ENCODE assay signal across 22 mouse cellular contexts in genomic region chr10:55424943-55425342, GRCm38 (mm10).
DNase-seq lines count a peak whose midpoint lies in the region; ATAC-seq and TF ChIP-seq lines count a peak whose summit lies in the region.
"Had no signal": no experiment of that assay in that cellular context is flagged by ENCODE, and none has a peak within 500 bp of the region (broad histone marks: within the 10 kb centered on the region; RNA-seq: fewer than 3 reads in every experiment).

No protein-coding gene starts in this region.

- no peak for TF ChIP-seq POLR2A in lung, adult 2 months (IDR thresholded peaks at IDR 0.05; ENCODE audit: borderline replicate concordance, extremely low read depth, low read depth, low read length)

- no peak overlapping the region for H3K9ac ChIP-seq in heart, embryonic 12.5 days
- H3K9ac ChIP-seq in lung, embryonic 14.5 days, result no peak overlapping the region
- H3K9ac ChIP-seq: embryonic facial prominence, embryonic 15.5 days; hindbrain, embryonic 12.5 days had no signal

- no peak overlapping the region for H3K4me3 ChIP-seq in heart, embryonic 12.5 days
- H3K4me3 ChIP-seq in lung, embryonic 14.5 days (ENCODE audit: low read depth, low read length), result no peak overlapping the region
- no peak overlapping the region for H3K4me3 ChIP-seq in lung, adult 2 months (replicated peaks; ENCODE audit: extremely low read depth, low read depth, low read length)
- H3K4me3 ChIP-seq: embryonic facial prominence, embryonic 15.5 days; erythroblast, embryonic 14.5 days; forebrain, embryonic 10.5 days; gastrocnemius, adult 2 months; heart, embryonic 10.5 days; hindbrain, embryonic 12.5 days had no signal

- H3K36me3 ChIP-seq in heart, embryonic 12.5 days, result no peaks in the 10 kb centered on the region
- no peaks in the 10 kb centered on the region for H3K36me3 ChIP-seq in lung, embryonic 14.5 days (ENCODE audit: insufficient read depth)
- H3K36me3 ChIP-seq: embryonic facial prominence, embryonic 15.5 days; forebrain, embryonic 10.5 days; heart, embryonic 10.5 days; hindbrain, embryonic 12.5 days had no signal

- ATAC-seq in heart, embryonic 12.5 days (ENCODE audit: insufficient number of reproducible peaks, low FRiP score), result peak; percentile 66; the same call in 1 of the 2 replicates
- no peak; the same call in 1 of the 2 replicates for ATAC-seq in lung, embryonic 14.5 days (ENCODE audit: insufficient read depth)
- ATAC-seq: forebrain, embryonic 14.5 days; hindbrain, postnatal 0 days had no signal

- no peaks in the 10 kb centered on the region for H3K4me1 ChIP-seq in heart, embryonic 12.5 days (replicated peaks)
- no peaks in the 10 kb centered on the region for H3K4me1 ChIP-seq in lung, embryonic 14.5 days (ENCODE audit: insufficient read depth)
- no peaks in the 10 kb centered on the region for H3K4me1 ChIP-seq in lung, adult 2 months (ENCODE audit: control insufficient read depth, insufficient read depth, low read length)
- H3K4me1 ChIP-seq: embryonic facial prominence, embryonic 15.5 days; forebrain, embryonic 10.5 days; heart, embryonic 10.5 days; hindbrain, embryonic 12.5 days had no signal

- H3K27ac ChIP-seq in heart, embryonic 12.5 days (ENCODE audit: poor library complexity, severe bottlenecking), result no peak overlapping the region
- H3K27ac ChIP-seq in lung, embryonic 14.5 days (ENCODE audit: low read depth), result no peak overlapping the region
- H3K27ac ChIP-seq: embryonic facial prominence, embryonic 15.5 days; forebrain, embryonic 10.5 days; gastrocnemius, adult 2 months; heart, embryonic 10.5 days; hindbrain, embryonic 12.5 days; hindbrain, postnatal 0 days had no signal

- no peaks in the 10 kb centered on the region for H3K27me3 ChIP-seq in heart, embryonic 12.5 days (replicated peaks)
- no peaks in the 10 kb centered on the region for H3K27me3 ChIP-seq in lung, embryonic 14.5 days (ENCODE audit: insufficient read depth, low read length)
- H3K27me3 ChIP-seq: embryonic facial prominence, embryonic 15.5 days; hindbrain, embryonic 12.5 days had no signal

- no peak for DNase-seq in heart, adult 18-20 months
- peak; percentile 3 to 20 for DNase-seq in heart, postnatal 10 days
- DNase-seq in heart, postnatal 14 days, result no peak
- DNase-seq in lung, embryonic 14.5 days, result peak; percentile 40
- DNase-seq in lung, adult 2 months, result no peak
- no peak for DNase-seq in ovary, postnatal 10 days (ENCODE audit: low spot score)
- DNase-seq: adrenal gland, adult 2 months; adrenal gland, postnatal 25 days; cerebellum, adult 18-20 months; cerebellum, adult 9-11 months; cerebellum, postnatal 36 days; gastrocnemius, adult 2 months; gastrocnemius, postnatal 25 days; heart, postnatal 4 days had no signal

- intact Hi-C loops in heart, postnatal 10 days (cut with DNase I), result no loop called here
- intact Hi-C loops in heart, postnatal 14 days (cut with DNase I), result no loop called here

- TF ChIP-seq CTCF in lung, embryonic 14.5 days (IDR thresholded peaks at IDR 0.05; ENCODE audit: low read depth), result no peak
- no peak for TF ChIP-seq CTCF in lung, adult 2 months (IDR thresholded peaks at IDR 0.05; ENCODE audit: insufficient read depth, low read length)

- WGBS in heart, embryonic 12.5 days, result 13% methylated on average over 4 of the region's 4 CpGs
- WGBS in lung, embryonic 14.5 days, result 11% methylated on average over 4 of the region's 4 CpGs
- WGBS in lung, adult 2 months, result 12% methylated on average over 4 of the region's 4 CpGs

- no peak overlapping the region for H3K4me2 ChIP-seq in heart, embryonic 12.5 days
- H3K4me2 ChIP-seq in lung, embryonic 14.5 days, result no peak overlapping the region
- H3K4me2 ChIP-seq: embryonic facial prominence, embryonic 15.5 days; hindbrain, embryonic 12.5 days had no signal

- no peaks in the 10 kb centered on the region for H3K9me3 ChIP-seq in heart, embryonic 12.5 days (replicated peaks)
- no peaks in the 10 kb centered on the region for H3K9me3 ChIP-seq in lung, embryonic 14.5 days (ENCODE audit: low read depth, low read length)
- H3K9me3 ChIP-seq: embryonic facial prominence, embryonic 15.5 days; forebrain, embryonic 10.5 days; heart, embryonic 10.5 days; hindbrain, embryonic 12.5 days had no signal

Comparison
In these comparisons a context has a peak if more than half of its experiments do, and no peak if none do; other contexts are left out.
1. DNase-seq: peak in heart, postnatal 10 days (2 of 2) and lung, embryonic 14.5 days (single experiment); none in heart, adult 18-20 months (0 of 2), heart, postnatal 14 days (0 of 2), lung, adult 2 months (single experiment) and ovary, postnatal 10 days (single experiment).